Mouse (Mus musculus): ENCODE data around the gene Gm45713. TPM values are rescaled to one million over a fixed set of nuclear protein-coding genes. Genes with fewer than 3 reads are reported as not detected.
A peak's percentile ranks its signal among the peaks of the same experiment; 100 is the strongest.
"Not testable (repeated sequence)": the region's sequence is repeated elsewhere in the genome, so short reads cannot be mapped to it uniquely, and the experiment has no call there.

Gm45713 gene
- polyA plus RNA-seq, 1 experiment from 2014 or later, result 0.41 TPM

GRCm38 (mm10) chr7:45121966-45122365 is 14.1 kb downstream of the Gm45713 start:
- no peaks in the 10 kb centered on the region for H3K9me3 ChIP-seq (ENCODE audit: control insufficient read depth, low read length)
- 0 out of 2 replicates have a peak overlapping the region, but pooled peaks have one; percentile 98 for H3K9ac ChIP-seq (ENCODE audit: low read depth, low read length)
- peaks cover 50% of the 10 kb centered on the region for H3K36me3 ChIP-seq (ENCODE audit: control insufficient read depth, insufficient read depth, low read length)
- H3K27me3 ChIP-seq (replicated peaks; ENCODE audit: control insufficient read depth, insufficient read depth, low read length), result no peaks in the 10 kb centered on the region
- H3K4me3 ChIP-seq (ENCODE audit: low read depth, low read length), result peak overlapping the region; percentile 93
- no peak for DNase-seq (ENCODE audit: low spot score)
- peak overlapping the region; percentile 100 for H3K27ac ChIP-seq (ENCODE audit: low read depth, low read length)
- no peak for ATAC-seq (replicated peaks; ENCODE audit: low FRiP score)
- peaks cover 47% of the 10 kb centered on the region for H3K4me1 ChIP-seq (replicated peaks; ENCODE audit: control insufficient read depth, insufficient read depth, low read length)
- H3K4me2 ChIP-seq, result peak overlapping the region; percentile 87

GRCm38 (mm10) chr7:45121404-45121803 is 14.6 kb downstream of the Gm45713 start:
- Histone ChIP-seq H3K4me3 (ENCODE audit: low read depth, low read length) (no peak overlapping the region; the same call in 1 of the 2 replicates), H3K9me3 (ENCODE audit: control insufficient read depth, low read length) (no peaks in the 10 kb centered on the region), H3K27ac (ENCODE audit: low read depth, low read length) (peak overlapping the region; percentile 100), H3K36me3 (ENCODE audit: control insufficient read depth, insufficient read depth, low read length) (peaks cover 44% of the 10 kb centered on the region), H3K27me3 (replicated peaks; ENCODE audit: control insufficient read depth, insufficient read depth, low read length) (no peaks in the 10 kb centered on the region), H3K9ac (ENCODE audit: low read depth, low read length) (peak overlapping the region; percentile 35; the same call in 1 of the 2 replicates), H3K4me2 (peak overlapping the region; percentile 87), H3K4me1 (replicated peaks; ENCODE audit: control insufficient read depth, insufficient read depth, low read length) (peaks cover 41% of the 10 kb centered on the region)
- ATAC-seq (replicated peaks; ENCODE audit: low FRiP score) (no peak), DNase-seq (ENCODE audit: low spot score) (no peak)
- 56% methylated on average over 8 of the region's 8 CpGs for WGBS

GRCm38 (mm10) chr7:45119780-45120709 is 16.0 kb downstream of the Gm45713 start:
- Histone ChIP-seq H3K9ac (ENCODE audit: low read depth, low read length) (no peak overlapping the region), H3K4me2 (no peak overlapping the region), H3K4me1 (replicated peaks; ENCODE audit: control insufficient read depth, insufficient read depth, low read length) (peaks cover 34% of the 10 kb centered on the region), H3K9me3 (ENCODE audit: control insufficient read depth, low read length) (no peaks in the 10 kb centered on the region), H3K4me3 (ENCODE audit: low read depth, low read length) (no peak overlapping the region), H3K36me3 (ENCODE audit: control insufficient read depth, insufficient read depth, low read length) (peaks cover 31% of the 10 kb centered on the region), H3K27me3 (replicated peaks; ENCODE audit: control insufficient read depth, insufficient read depth, low read length) (no peaks in the 10 kb centered on the region), H3K27ac (ENCODE audit: low read depth, low read length) (peak overlapping the region; percentile 16; the same call in 1 of the 2 replicates)
- DNase-seq (ENCODE audit: low spot score) (no peak), ATAC-seq (replicated peaks; ENCODE audit: low FRiP score) (no peak)
- 72% methylated on average over 5 of the region's 5 CpGs for WGBS

- Histone ChIP-seq H3K9ac (ENCODE audit: low read depth, low read length) (no peak overlapping the region), H3K27ac (ENCODE audit: low read depth, low read length) (0 out of 2 replicates have a peak overlapping the region, but pooled peaks have one; percentile 15), H3K4me3 (ENCODE audit: low read depth, low read length) (no peak overlapping the region), H3K27me3 (replicated peaks; ENCODE audit: control insufficient read depth, insufficient read depth, low read length) (no peaks in the 10 kb centered on the region), H3K4me1 (replicated peaks; ENCODE audit: control insufficient read depth, insufficient read depth, low read length) (peaks cover 37% of the 10 kb centered on the region), H3K9me3 (ENCODE audit: control insufficient read depth, low read length) (no peaks in the 10 kb centered on the region), H3K36me3 (ENCODE audit: control insufficient read depth, insufficient read depth, low read length) (peaks cover 31% of the 10 kb centered on the region), H3K4me2 (no peak overlapping the region)
- 77% methylated on average over 6 of the region's 6 CpGs for WGBS
- no peak for ATAC-seq (replicated peaks; ENCODE audit: low FRiP score)
- DNase-seq (ENCODE audit: low spot score), result no peak
Observed at GRCm38 (mm10) chr7:45118336-45118735, 17.7 kb downstream of the Gm45713 start.

- Histone ChIP-seq H3K27me3 (replicated peaks; ENCODE audit: control insufficient read depth, insufficient read depth, low read length) (no peaks in the 10 kb centered on the region), H3K9me3 (ENCODE audit: control insufficient read depth, low read length) (no peaks in the 10 kb centered on the region), H3K9ac (ENCODE audit: low read depth, low read length) (no peak overlapping the region), H3K36me3 (ENCODE audit: control insufficient read depth, insufficient read depth, low read length) (peaks cover 24% of the 10 kb centered on the region), H3K4me1 (replicated peaks; ENCODE audit: control insufficient read depth, insufficient read depth, low read length) (peaks cover 36% of the 10 kb centered on the region), H3K4me3 (ENCODE audit: low read depth, low read length) (no peak overlapping the region), H3K27ac (ENCODE audit: low read depth, low read length) (no peak overlapping the region), H3K4me2 (no peak overlapping the region)
- 68% methylated on average over 8 of the region's 8 CpGs for WGBS
- DNase-seq (ENCODE audit: low spot score), result no peak
- ATAC-seq (replicated peaks; ENCODE audit: low FRiP score), result no peak
Observed at GRCm38 (mm10) chr7:45117566-45117965, 18.5 kb downstream of the Gm45713 start.

- Histone ChIP-seq H3K9me3 (ENCODE audit: control insufficient read depth, low read length) (no peaks in the 10 kb centered on the region), H3K27ac (ENCODE audit: low read depth, low read length) (no peak overlapping the region), H3K4me1 (replicated peaks; ENCODE audit: control insufficient read depth, insufficient read depth, low read length) (peaks cover 25% of the 10 kb centered on the region), H3K27me3 (replicated peaks; ENCODE audit: control insufficient read depth, insufficient read depth, low read length) (no peaks in the 10 kb centered on the region), H3K4me2 (no peak overlapping the region), H3K4me3 (ENCODE audit: low read depth, low read length) (no peak overlapping the region), H3K9ac (ENCODE audit: low read depth, low read length) (no peak overlapping the region), H3K36me3 (ENCODE audit: control insufficient read depth, insufficient read depth, low read length) (no peaks in the 10 kb centered on the region)
- ATAC-seq (replicated peaks; ENCODE audit: low FRiP score), result no peak
- no peak for DNase-seq (ENCODE audit: low spot score)
- 40% methylated on average over 2 of the region's 2 CpGs for WGBS
Observed at GRCm38 (mm10) chr7:45113476-45113875, 22.6 kb downstream of the Gm45713 start.

- Histone ChIP-seq H3K9me3 (ENCODE audit: control insufficient read depth, low read length) (no peaks in the 10 kb centered on the region), H3K4me3 (ENCODE audit: low read depth, low read length) (no peak overlapping the region), H3K27ac (ENCODE audit: low read depth, low read length) (no peak overlapping the region), H3K27me3 (replicated peaks; ENCODE audit: control insufficient read depth, insufficient read depth, low read length) (no peaks in the 10 kb centered on the region), H3K36me3 (ENCODE audit: control insufficient read depth, insufficient read depth, low read length) (no peaks in the 10 kb centered on the region), H3K4me2 (no peak overlapping the region), H3K9ac (ENCODE audit: low read depth, low read length) (no peak overlapping the region), H3K4me1 (replicated peaks; ENCODE audit: control insufficient read depth, insufficient read depth, low read length) (peaks cover 18% of the 10 kb centered on the region)
- no peak for ATAC-seq (replicated peaks; ENCODE audit: low FRiP score)
- no peak for DNase-seq (ENCODE audit: low spot score)
- 41% methylated on average over 3 of the region's 3 CpGs for whole genome bisulfite sequencing
Observed at GRCm38 (mm10) chr7:45112529-45112928, 23.5 kb downstream of the Gm45713 start.

- DNase-seq (ENCODE audit: low spot score), result no peak
- Histone ChIP-seq H3K27me3 (replicated peaks; ENCODE audit: control insufficient read depth, insufficient read depth, low read length) (no peaks in the 10 kb centered on the region), H3K27ac (ENCODE audit: low read depth, low read length) (no peak overlapping the region)
Observed at GRCm38 (mm10) chr7:45111940-45112339, 24.1 kb downstream of the Gm45713 start.

GRCm38 (mm10) chr7:45110089-45110488 is 25.9 kb downstream of the Gm45713 start:
- not testable (repeated sequence) for H3K4me3 ChIP-seq (ENCODE audit: low read depth, low read length); H3K27ac ChIP-seq (ENCODE audit: low read depth, low read length); H3K36me3 ChIP-seq (ENCODE audit: control insufficient read depth, insufficient read depth, low read length); H3K27me3 ChIP-seq (replicated peaks; ENCODE audit: control insufficient read depth, insufficient read depth, low read length); H3K9me3 ChIP-seq (ENCODE audit: control insufficient read depth, low read length); H3K9ac ChIP-seq (ENCODE audit: low read depth, low read length); ATAC-seq (replicated peaks; ENCODE audit: low FRiP score); H3K4me2 ChIP-seq; DNase-seq (ENCODE audit: low spot score)
- 78% methylated on average over 4 of the region's 4 CpGs for WGBS
- peaks cover 15% of the 10 kb centered on the region for H3K4me1 ChIP-seq (replicated peaks; ENCODE audit: control insufficient read depth, insufficient read depth, low read length)

More at GRCm38 (mm10) chr7:45111940-45112339, 24.1 kb downstream of the Gm45713 start:
- Histone ChIP-seq H3K9me3 (ENCODE audit: control insufficient read depth, low read length) (no peaks in the 10 kb centered on the region), H3K4me1 (replicated peaks; ENCODE audit: control insufficient read depth, insufficient read depth, low read length) (peaks cover 18% of the 10 kb centered on the region), H3K9ac (ENCODE audit: low read depth, low read length) (no peak overlapping the region), H3K36me3 (ENCODE audit: control insufficient read depth, insufficient read depth, low read length) (no peaks in the 10 kb centered on the region), H3K4me3 (ENCODE audit: low read depth, low read length) (no peak overlapping the region), H3K4me2 (no peak overlapping the region; the same call in 1 of the 2 replicates)
- no peak for ATAC-seq (replicated peaks; ENCODE audit: low FRiP score)
- WGBS, result 58% methylated on average over 2 of the region's 2 CpGs

Measured in liver, embryonic 11.5 days (tissue).